Mouse (Mus musculus) myocyte (in vitro differentiated cells): Measurements from ENCODE around the gene Clec4f.

ENCODE experiments used
- POLR2A ChIP-seq: IDR thresholded peaks from one replicate; pipeline ENCODE4 v1.6.1; 2011; ENCODE audit warnings: low read depth, mild to moderate bottlenecking, control low read depth, moderate library complexity; ENCODE audit not compliant: insufficient read length
- POLR2AphosphoS2 ChIP-seq: IDR thresholded peaks from one replicate; pipeline ENCODE4 v1.6.1; 2011; ENCODE audit warnings: low read depth, control low read depth; ENCODE audit not compliant: insufficient read length
- REST ChIP-seq: IDR thresholded peaks from one replicate; pipeline ENCODE4 v1.6.1; 2011; ENCODE audit warnings: mild to moderate bottlenecking, control low read depth, moderate library complexity; ENCODE audit not compliant: insufficient read depth, insufficient read length
- SRF ChIP-seq: IDR thresholded peaks from one replicate; pipeline ENCODE4 v1.6.1; 2011; ENCODE audit warnings: low read depth; ENCODE audit not compliant: control insufficient read depth, insufficient read length

DNA sequence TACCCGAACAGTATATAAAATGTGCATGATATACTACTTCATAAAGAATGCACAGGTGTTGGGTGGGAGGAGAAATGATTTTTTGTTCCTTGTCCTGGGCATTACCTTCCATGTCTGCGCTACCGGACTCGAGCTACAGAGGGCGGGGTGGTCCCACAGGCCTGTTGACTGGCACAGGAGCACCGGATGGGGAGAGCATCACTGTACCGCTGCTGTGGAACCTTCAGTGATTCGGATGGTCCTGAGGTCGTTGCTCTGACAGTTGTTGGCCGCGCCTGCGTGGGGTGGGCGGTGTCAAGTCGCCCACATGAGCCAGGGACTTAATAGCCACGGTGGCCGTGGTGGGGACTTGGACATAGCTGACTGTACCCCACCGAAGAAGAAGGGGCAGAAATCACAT, 29.2 kb downstream of the Clec4f start:
- TF ChIP-seq SRF (no peak), POLR2A (no peak), REST (no peak), POLR2AphosphoS2 (no peak)
